Mouse (Mus musculus): ENCODE results near the gene Gm40193.

GRCm38 (mm10) chr11:70532839-70533238, at the start of gene Gm40193:
- TF ChIP-seq TAL1 (IDR thresholded peaks at IDR 0.05; ENCODE audit: low read length) (no peak), GATA1 (IDR thresholded peaks at IDR 0.05; ENCODE audit: low read length) (no peak)
